Mouse (Mus musculus) embryonic fibroblast, embryonic 13.5 days (primary cell): ENCODE data around the gene Lcn5.

Experiments
- CTCF ChIP-seq: IDR thresholded peaks from 2 replicates; pipeline ENCODE4 v1.5.1; 2011; ENCODE audit warnings: mild to moderate bottlenecking, control low read depth, low read length, moderate library complexity, borderline replicate concordance; ENCODE audit not compliant: insufficient read depth
- POLR2A ChIP-seq: IDR thresholded peaks from 2 replicates; pipeline ENCODE4 v1.6.1; 2011; ENCODE audit warnings: low read depth, mild to moderate bottlenecking, control low read depth, low read length, moderate library complexity

GRCm38 (mm10) chr2:25633616-25634015 is 24.1 kb upstream of the Lcn5 start:
- TF ChIP-seq POLR2A (no peak), CTCF (no peak)
